Comparison of ENCODE assay signal across 12 mouse cellular contexts in the genomic region with DNA sequence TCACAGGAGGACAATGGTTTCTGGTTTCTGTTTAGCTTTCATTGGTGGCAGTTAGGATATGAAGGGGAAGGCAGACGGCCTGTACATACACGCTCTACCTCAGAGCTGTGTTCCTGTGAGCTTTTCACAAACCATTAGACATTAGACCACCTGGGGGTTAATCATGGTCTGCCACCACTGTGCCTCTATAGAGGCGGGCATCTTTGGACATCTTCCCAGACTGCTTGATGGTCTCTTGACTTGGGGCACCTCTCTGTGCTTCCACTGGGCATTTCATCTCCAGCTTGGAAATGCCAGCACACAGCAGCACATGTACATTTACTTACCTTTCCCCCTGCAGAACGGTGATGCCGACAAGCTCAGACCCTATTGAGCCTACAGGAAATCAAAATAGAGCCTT.
"Had no signal": no experiment of that assay in that cellular context is flagged by ENCODE, and none has a peak within 500 bp of the region (broad histone marks: within the 10 kb centered on the region; RNA-seq: fewer than 3 reads in every experiment).

No protein-coding gene starts in this region.

- H3K9me3 ChIP-seq: limb, embryonic 13.5 days; stomach, embryonic 15.5 days had no signal

- H3K36me3 ChIP-seq: limb, embryonic 13.5 days; stomach, embryonic 15.5 days had no signal

- H3K4me3 ChIP-seq: left cerebral cortex, adult 2 months; limb, embryonic 13.5 days; stomach, embryonic 15.5 days had no signal

- DNase-seq: kidney, adult 8-10 months; kidney, postnatal 25 days; lung, adult 18-20 months; lung, postnatal 36 days; midbrain, embryonic 14.5 days; right cerebral cortex, postnatal 14 days; thymus, adult 2 months; thymus, postnatal 25 days had no signal

- H3K27ac ChIP-seq: left cerebral cortex, adult 2 months; limb, embryonic 13.5 days; liver, embryonic 14.5 days; stomach, embryonic 15.5 days had no signal

- H3K9ac ChIP-seq: limb, embryonic 13.5 days; liver, embryonic 14.5 days; stomach, embryonic 15.5 days had no signal

- H3K27me3 ChIP-seq: limb, embryonic 13.5 days; stomach, embryonic 15.5 days had no signal

- H3K4me2 ChIP-seq: limb, embryonic 13.5 days; stomach, embryonic 15.5 days had no signal
